Mouse (Mus musculus) lung, adult 2 months (tissue): ENCODE data around the gene Pbx4. TPM values are rescaled to one million over a fixed set of nuclear protein-coding genes. Genes with fewer than 3 reads are reported as not detected.

Experiments
- DNase-seq: peaks from one replicate; pipeline ENCODE4 v3.0.0; 2022
- H3K4me1 ChIP-seq: fragments of 200-500 bp; 2 replicates; pipeline ENCODE4 v1.6.1; 2011; ENCODE audit warnings: low read length; ENCODE audit not compliant: control insufficient read depth, insufficient read depth
- H3K4me3 ChIP-seq: fragments of 200-500 bp; replicated peaks from 2 replicates; pipeline ENCODE3; 2011; ENCODE audit warnings: low read depth, mild to moderate bottlenecking, control low read depth, low read length; ENCODE audit errors: extremely low read depth
- CTCF ChIP-seq: fragments of 200-500 bp; IDR thresholded peaks from 2 replicates; pipeline ENCODE4 v1.5.1; 2011; ENCODE audit warnings: mild to moderate bottlenecking, low read length, control low read depth; ENCODE audit not compliant: insufficient read depth
- POLR2A ChIP-seq: fragments of 200-500 bp; IDR thresholded peaks from 2 replicates; pipeline ENCODE4 v1.6.1; 2011; ENCODE audit warnings: low read depth, mild to moderate bottlenecking, control low read depth, low read length, borderline replicate concordance; ENCODE audit errors: extremely low read depth
- WGBS: fragments of 180-500 bp; shearing (Covaris S2); methylation state at CpG from one replicate; pipeline ENCODE4 v1.1.7; 2018; 5-methylcytosine and 5-hydroxymethylcytosine counted together
- polyA plus RNA-seq: library from polyadenylated mRNA; depleted of rRNA; stranded (reverse); fragments of >200 nt; gene quantifications from 2 replicates; pipeline ENCODE4 v1.2.3, GENCODE M21; 2012

The Pbx4 gene
- polyA plus RNA-seq, 1 experiment, result 5.5 TPM

- 16% methylated on average over 37 of the region's 37 CpGs for WGBS
- H3K4me1 ChIP-seq, result peaks cover 6% of the 10 kb centered on the region
- no peak for DNase-seq
- no peak for TF ChIP-seq CTCF
- TF ChIP-seq POLR2A, result no peak
- H3K4me3 ChIP-seq, result no peak overlapping the region
Measured at GRCm38 (mm10) chr8:69880841-69881240, 48.5 kb downstream of the Pbx4 start.

GRCm38 (mm10) chr8:69881261-69881865, 49.1 kb downstream of the Pbx4 start:
- no peak for TF ChIP-seq CTCF
- TF ChIP-seq POLR2A, result no peak
- WGBS, result 21% methylated on average over 79 of the region's 79 CpGs
- Histone ChIP-seq H3K4me1 (peaks cover 6% of the 10 kb centered on the region), H3K4me3 (no peak overlapping the region)
- no peak for DNase-seq

DNA sequence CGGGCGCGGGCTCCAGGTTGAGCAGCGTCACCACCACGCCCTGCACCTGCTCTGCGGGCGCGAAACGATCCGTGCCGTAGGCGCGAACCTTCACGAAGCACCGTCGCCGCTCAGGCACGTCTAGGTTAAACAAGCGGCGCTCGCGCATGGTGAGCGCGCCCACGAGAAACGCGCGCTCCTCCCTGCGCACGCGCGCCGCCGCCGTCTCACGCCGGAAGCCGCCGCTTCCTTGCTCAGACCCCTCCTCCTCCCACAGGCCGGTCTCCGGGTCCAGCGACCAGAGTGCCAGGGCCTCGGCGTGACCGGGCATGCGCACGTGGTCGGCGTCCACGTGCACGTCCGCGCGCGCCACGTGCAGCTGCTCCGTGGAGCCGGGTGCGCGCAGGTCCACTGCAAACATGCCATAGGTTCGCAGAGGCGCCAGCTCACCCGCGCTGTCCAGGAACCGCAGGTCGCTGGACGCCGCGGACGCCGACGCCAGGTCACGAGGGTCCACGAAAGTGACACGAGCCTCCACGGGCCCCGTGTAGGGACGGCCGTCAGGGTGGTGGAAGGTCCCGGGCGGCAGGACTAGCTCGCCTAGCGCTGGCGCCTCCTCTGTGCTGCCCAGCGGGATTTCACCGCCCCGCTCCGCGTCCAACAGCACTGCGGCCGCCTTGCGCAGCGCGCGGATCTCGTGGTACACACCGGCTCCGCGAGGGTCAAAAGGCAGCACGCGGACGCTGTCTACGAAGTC, 49.9 kb downstream of the Pbx4 start:
- DNase-seq, result peak; percentile 12
- TF ChIP-seq CTCF (no peak), POLR2A (no peak)
- H3K4me1 ChIP-seq, result peaks cover 8% of the 10 kb centered on the region
- peak overlapping the region; percentile 45 for H3K4me3 ChIP-seq
- 5% methylated on average over 102 of the region's 103 CpGs for WGBS

DNA sequence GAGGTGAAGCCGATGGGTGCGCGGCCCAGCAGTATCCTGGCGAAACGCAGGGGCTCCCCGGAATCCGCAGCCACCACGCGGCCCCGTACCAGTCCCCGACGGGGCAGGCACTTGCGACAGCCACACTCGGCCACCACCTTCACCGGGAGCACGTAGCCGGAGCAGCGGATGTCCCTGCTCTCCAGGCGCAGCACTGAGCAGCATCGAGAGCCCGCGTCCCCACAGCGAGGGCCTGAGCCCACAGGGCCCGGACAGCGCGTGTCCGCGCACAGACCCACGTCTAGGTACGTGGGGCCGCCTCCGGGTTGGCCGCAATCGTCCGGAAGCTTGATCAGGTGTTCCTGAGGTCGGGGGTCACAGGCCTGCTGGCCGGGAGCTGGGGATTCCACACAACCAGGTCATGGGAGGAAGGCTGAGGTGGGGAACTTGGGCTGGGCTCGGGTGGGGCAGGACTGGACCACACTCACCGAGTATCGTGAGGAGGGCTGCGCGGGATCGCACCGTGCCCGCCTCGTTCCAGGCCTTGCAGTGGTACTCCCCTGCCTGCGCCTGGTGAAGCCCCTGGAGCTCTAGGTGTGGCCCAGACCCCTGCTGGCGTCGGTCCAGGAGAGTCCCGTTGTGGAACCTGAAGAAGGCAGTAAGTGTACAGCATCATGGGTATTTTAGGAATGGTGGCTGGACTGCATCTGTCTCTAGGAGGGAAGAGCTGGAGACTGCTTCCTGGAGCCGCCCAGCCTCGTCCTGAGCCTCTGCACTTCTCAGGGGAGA, 50.7 kb downstream of the Pbx4 start:
- no peak for DNase-seq
- peaks cover 15% of the 10 kb centered on the region for H3K4me1 ChIP-seq
- 16% methylated on average over 52 of the region's 52 CpGs for WGBS
- no peak overlapping the region for H3K4me3 ChIP-seq
- no peak for TF ChIP-seq POLR2A
- TF ChIP-seq CTCF, result no peak

DNA sequence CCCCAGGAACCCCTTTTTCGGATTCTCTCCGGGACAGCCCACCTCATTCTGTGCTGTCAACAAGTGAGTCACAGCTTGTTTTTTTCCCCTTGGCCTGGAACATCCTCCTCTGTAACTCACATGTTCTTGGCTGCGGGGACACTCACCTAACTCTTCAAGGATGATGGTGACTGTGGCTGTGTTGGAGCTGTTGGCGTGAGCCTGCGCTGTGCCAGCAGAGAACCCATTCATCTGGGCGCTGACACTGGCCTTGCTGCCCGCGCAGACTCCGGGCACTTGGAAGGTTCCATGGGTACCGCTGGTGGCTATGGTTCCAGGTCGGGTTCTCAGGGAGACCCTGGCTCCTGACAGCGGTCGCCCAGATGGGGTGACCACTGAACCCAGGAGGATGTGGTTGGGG, 51.9 kb downstream of the Pbx4 start:
- TF ChIP-seq CTCF (no peak), POLR2A (no peak)
- H3K4me3 ChIP-seq, result no peak overlapping the region
- DNase-seq, result no peak
- peaks cover 22% of the 10 kb centered on the region for H3K4me1 ChIP-seq
- WGBS, result 52% methylated on average over 13 of the region's 13 CpGs

DNA sequence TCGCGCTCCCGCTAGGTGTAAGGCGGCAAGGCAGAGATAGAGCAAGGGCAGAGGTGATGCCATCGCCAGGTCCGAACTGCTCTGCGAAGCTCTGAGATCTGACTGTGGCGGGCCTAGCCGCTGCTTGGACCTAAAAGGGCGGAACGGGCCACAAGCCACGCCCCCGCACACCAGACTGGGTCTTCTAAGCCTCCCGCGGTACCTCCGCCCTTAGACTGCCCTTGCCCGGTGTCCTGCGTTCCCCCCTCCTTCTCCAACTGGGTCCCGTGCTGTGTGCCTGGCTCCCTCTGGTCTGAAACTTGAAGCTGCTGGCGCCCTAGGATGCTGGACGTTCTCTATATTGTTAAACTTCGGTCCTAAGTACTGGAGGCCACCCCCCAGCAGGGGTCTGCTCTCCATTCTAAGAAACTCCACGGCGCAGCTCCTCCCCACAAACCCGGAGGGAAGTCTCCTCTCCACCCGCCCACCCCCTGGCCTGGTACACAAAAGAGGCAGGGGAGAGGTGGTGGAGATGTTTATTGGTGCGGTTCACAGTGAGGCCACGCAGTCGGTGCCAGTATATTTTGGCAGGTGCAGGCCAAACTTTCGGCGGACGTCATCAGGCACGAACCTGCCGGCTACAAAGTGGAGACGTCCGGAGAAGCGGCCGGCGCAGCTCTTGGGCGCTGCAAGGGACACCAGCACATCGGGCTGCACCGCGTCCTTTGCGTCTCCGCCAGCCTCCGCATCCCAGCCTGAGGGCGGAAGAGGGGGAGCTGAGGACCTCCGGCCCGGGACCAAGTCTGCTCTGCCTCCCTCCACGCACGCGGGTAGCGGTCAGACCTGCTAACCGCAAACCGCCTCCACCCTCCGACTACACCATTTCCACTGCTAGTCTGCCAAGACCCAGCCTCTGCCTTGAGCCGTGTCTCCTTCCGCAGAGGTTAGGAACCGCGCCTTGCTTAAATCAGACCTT, 55.3 kb downstream of the Pbx4 start, which contains the start of gene Cilp2:
Gene Cilp2, minus strand, starts transcription at position 399 of the 955 bp plus-strand sequence.
- TF ChIP-seq CTCF, result no peak
- TF ChIP-seq POLR2A, result no peak
- H3K4me1 ChIP-seq, result peaks cover 17% of the 10 kb centered on the region
- peak; percentile 19 for DNase-seq
- H3K4me3 ChIP-seq, result peak within 1 kb of the TSS; percentile 34
- WGBS, result under 1% methylated on average over 56 of the region's 60 CpGs

DNA sequence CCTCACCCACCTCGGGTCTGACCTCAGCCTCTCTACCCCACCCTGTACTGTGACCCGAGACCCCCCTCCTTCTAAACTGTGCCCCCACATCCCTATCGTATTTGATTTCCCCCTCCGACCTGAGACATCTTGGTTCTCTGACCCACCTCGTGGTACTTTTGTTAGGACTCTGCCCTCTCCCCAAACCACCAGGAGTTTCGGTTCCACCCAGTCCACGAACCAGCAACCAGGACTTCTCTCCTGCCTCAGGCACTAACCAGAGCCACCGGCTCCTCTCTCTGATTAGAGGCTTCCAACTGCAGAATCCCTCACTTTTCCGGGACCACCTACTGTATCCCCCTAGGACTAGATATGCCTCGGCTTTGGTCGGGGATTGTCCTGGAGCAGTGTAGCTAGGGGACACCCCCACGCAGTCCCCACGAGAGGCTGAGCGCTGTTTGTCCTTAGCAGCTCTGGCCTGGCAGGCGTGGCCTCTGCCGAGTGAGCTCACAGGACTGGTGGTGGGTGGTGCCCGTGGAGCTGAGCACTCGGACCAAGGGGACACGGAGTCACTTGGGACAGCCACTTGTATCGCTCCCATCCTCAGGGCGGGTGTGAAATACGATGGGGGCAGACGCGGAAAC, 56.1 kb downstream of the Pbx4 start:
- peak; percentile 25 for DNase-seq
- TF ChIP-seq CTCF (no peak), POLR2A (no peak)
- Histone ChIP-seq H3K4me1 (peaks cover 17% of the 10 kb centered on the region), H3K4me3 (peak overlapping the region; percentile 34)
- WGBS, result 6% methylated on average over 24 of the region's 24 CpGs

GRCm38 (mm10) chr8:69888902-69889301, 56.6 kb downstream of the Pbx4 start:
- Histone ChIP-seq H3K4me1 (peaks cover 17% of the 10 kb centered on the region), H3K4me3 (no peak overlapping the region)
- no peak for DNase-seq
- WGBS, result 4% methylated on average over 32 of the region's 32 CpGs
- TF ChIP-seq CTCF (no peak), POLR2A (no peak)
